Mouse (Mus musculus) limb, embryonic 13.5 days (tissue): ENCODE measurements around the gene Rptor. TPM values are rescaled to one million over a fixed set of nuclear protein-coding genes. Genes with fewer than 3 reads are reported as not detected.
A peak's percentile ranks its signal among the peaks of the same experiment; 100 is the strongest.

Experiments
- ATAC-seq: fragments of 200-750 bp; cut with Nextera tagmentation; 2 replicates; pipeline ENCODE4 v1.8.0; 2017; ENCODE audit warnings: low read depth, moderate number of reproducible peaks, moderate TSS enrichment; ENCODE audit not compliant: low FRiP score
- H3K27ac ChIP-seq: fragments of 300-500 bp; sonication (generic); 2 replicates; pipeline ENCODE4 v1.5.1; 2015; ENCODE audit warnings: inconsistent platforms, mild to moderate bottlenecking, moderate library complexity
- H3K27me3 ChIP-seq: fragments of 300-500 bp; sonication (generic); 2 replicates; pipeline ENCODE4 v1.6.1; 2015; ENCODE audit warnings: mild to moderate bottlenecking, inconsistent platforms
- H3K36me3 ChIP-seq: fragments of 300-500 bp; sonication (generic); 2 replicates; pipeline ENCODE4 v1.6.1; 2015; ENCODE audit warnings: inconsistent platforms, mild to moderate bottlenecking, moderate library complexity
- H3K4me1 ChIP-seq: fragments of 300-500 bp; sonication (generic); 2 replicates; pipeline ENCODE4 v1.6.1; 2015; ENCODE audit warnings: inconsistent platforms
- H3K4me2 ChIP-seq: fragments of 300-500 bp; sonication (generic); replicated peaks from 2 replicates; pipeline ENCODE4 v1.6.1; 2015; ENCODE audit warnings: inconsistent platforms, mild to moderate bottlenecking, moderate library complexity
- H3K4me3 ChIP-seq: fragments of 300-500 bp; sonication (generic); 2 replicates; pipeline ENCODE4 v1.5.1; 2015; ENCODE audit warnings: moderate library complexity, mild to moderate bottlenecking, inconsistent platforms
- H3K9ac ChIP-seq: fragments of 300-500 bp; sonication (generic); 2 replicates; pipeline ENCODE4 v1.6.1; 2015; ENCODE audit warnings: mild to moderate bottlenecking, inconsistent platforms
- H3K9me3 ChIP-seq: fragments of 300-500 bp; sonication (generic); 2 replicates; pipeline ENCODE4 v1.6.1; 2016; ENCODE audit warnings: inconsistent platforms
- WGBS: fragments of 180-500 bp; shearing (Covaris S2); methylation state at CpG from one replicate; pipeline ENCODE4 v1.1.7; 2015; 5-methylcytosine and 5-hydroxymethylcytosine counted together
- polyA plus RNA-seq: library from polyadenylated mRNA; unstranded; fragments of >200 nt; fragmentation: Nextera tagmentation; extraction: Ambion mirVana; gene quantifications from 2 replicates; pipeline ENCODE4 v1.2.1, GENCODE M21; 2015

Gene Rptor
- polyA plus RNA-seq, 1 experiment from 2014 or later = 11.2 TPM

DNA sequence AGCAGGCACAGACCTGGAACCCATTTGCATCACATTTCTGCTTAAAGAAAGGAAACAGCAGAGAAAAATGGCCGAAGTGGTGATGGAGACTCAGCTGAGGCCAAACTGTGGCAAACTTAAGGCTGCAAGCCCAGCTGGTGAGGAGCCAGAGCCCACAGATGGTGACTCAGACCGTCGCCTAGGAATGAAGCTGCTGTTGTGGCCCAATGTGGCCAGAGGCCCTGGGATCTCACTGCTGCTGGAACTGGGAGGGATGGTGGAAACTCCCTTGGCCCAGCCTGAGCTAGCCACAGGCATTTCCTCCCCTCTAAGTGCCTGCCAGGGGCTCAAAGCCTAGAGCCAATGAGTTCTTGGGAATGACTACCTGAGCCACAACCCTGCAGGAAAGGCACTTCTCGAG, 330.4 kb downstream of the Rptor start:
- 53% methylated on average over 4 of the region's 4 CpGs for WGBS
- ATAC-seq = no peak

DNA sequence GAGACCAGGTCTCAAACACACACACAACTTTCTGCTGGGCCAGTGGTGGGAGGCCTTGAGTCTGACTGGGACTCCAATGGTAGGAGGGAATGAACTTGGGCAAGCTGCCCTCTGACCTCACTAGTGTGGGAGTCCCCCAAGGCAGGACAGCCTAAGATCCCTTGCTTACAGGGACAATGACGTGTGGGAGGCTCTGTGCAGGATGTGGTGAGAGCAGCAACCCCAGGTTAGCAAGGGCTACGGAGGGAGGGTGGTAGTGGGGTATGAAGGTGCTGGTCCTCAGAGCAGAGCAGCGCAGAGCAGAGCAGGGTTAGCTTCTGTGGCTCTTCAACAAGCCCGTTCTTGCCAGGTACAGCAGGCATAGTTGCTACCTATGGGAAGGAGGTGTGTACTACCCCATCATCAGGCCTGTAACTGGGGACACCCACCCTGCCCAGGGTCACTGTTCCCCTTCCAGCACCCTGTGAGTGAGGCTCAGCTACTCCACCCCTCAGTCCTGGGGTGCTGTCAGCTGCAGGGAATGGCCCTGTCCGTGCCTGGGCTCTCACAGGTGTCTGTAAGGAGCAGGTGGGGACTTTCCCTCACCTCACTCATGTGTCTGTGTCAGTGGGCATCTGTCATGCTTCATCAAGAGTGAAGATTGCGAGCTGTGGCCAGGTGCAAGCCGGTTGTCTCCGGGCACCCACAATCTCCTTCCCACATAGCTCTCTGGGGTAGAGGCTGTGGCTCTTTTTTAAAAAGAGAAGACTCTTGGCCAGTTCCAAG, 331.3 kb downstream of the Rptor start:
- no peak overlapping the region for H3K4me2 ChIP-seq
- H3K4me1 ChIP-seq = peaks cover 57% of the 10 kb centered on the region
- no peaks in the 10 kb centered on the region for H3K36me3 ChIP-seq
- H3K9me3 ChIP-seq = peaks cover 4% of the 10 kb centered on the region; the same call in 1 of the 2 replicates
- no peak overlapping the region for H3K27ac ChIP-seq
- H3K4me3 ChIP-seq = no peak overlapping the region
- no peak for ATAC-seq
- 78% methylated on average over 8 of the region's 8 CpGs for WGBS
- H3K27me3 ChIP-seq = no peaks in the 10 kb centered on the region
- no peak overlapping the region for H3K9ac ChIP-seq

More for the DNA sequence above, 330.4 kb downstream of the Rptor start:
- Histone ChIP-seq H3K9ac (no peak overlapping the region), H3K36me3 (no peaks in the 10 kb centered on the region), H3K4me1 (peaks cover 48% of the 10 kb centered on the region), H3K4me2 (no peak overlapping the region), H3K4me3 (no peak overlapping the region), H3K27me3 (no peaks in the 10 kb centered on the region), H3K9me3 (peaks cover 4% of the 10 kb centered on the region; the same call in 1 of the 2 replicates), H3K27ac (peak overlapping the region; percentile 53; the same call in 1 of the 2 replicates)

DNA sequence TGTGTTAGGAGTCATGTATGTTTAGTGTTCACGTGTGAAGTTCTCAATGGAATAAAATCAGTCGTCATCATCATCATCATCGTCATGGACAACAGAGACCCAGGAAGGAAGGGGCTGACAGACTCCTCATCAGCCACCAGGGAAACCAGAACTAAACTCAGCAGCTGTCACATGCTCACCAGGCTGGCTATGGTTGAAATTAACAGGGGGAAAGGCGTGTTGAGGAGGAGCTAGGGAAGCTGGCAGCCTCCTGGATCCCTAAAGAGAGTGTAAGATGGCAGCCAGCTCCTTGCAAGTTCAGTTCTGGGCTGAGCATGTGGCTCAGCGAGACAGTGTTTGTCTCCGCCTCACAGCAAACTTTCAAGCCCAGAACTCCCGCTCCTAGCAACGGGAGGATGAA, 332.1 kb downstream of the Rptor start:
- ATAC-seq = no peak
- no peak overlapping the region for H3K9ac ChIP-seq
- H3K27ac ChIP-seq = no peak overlapping the region
- WGBS = 77% methylated on average over 8 of the region's 8 CpGs
- no peak overlapping the region for H3K4me2 ChIP-seq
- peaks cover 4% of the 10 kb centered on the region; the same call in 1 of the 2 replicates for H3K9me3 ChIP-seq
- H3K4me1 ChIP-seq = peaks cover 64% of the 10 kb centered on the region
- H3K4me3 ChIP-seq = no peak overlapping the region
- H3K27me3 ChIP-seq = no peaks in the 10 kb centered on the region
- no peaks in the 10 kb centered on the region for H3K36me3 ChIP-seq

DNA sequence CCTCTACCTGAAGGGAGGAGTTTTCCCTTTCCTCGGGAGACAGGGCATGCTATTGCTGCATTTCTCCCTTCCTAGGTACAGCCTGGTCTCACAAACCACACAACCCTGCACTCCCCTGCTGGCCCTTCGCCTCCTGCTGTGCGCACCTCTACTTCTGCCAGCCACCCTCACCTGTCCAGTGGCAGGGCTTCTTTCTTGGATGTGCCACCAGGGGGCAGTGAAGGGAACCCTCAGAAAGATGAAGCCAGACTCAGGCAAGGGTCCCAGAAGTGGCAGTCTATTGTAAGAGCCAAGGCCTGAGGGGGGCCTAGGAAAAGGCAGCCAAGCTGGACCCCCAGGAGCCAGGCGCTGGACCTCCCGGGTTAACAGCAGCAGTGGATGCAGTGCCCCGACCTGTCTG, 332.8 kb downstream of the Rptor start:
- Histone ChIP-seq H3K4me3 (no peak overlapping the region), H3K4me2 (no peak overlapping the region), H3K27ac (no peak overlapping the region), H3K36me3 (no peaks in the 10 kb centered on the region), H3K4me1 (peaks cover 71% of the 10 kb centered on the region), H3K9ac (no peak overlapping the region), H3K27me3 (no peaks in the 10 kb centered on the region), H3K9me3 (peaks cover 4% of the 10 kb centered on the region; the same call in 1 of the 2 replicates)
- no peak for ATAC-seq
- 22% methylated on average over 6 of the region's 6 CpGs for WGBS

DNA sequence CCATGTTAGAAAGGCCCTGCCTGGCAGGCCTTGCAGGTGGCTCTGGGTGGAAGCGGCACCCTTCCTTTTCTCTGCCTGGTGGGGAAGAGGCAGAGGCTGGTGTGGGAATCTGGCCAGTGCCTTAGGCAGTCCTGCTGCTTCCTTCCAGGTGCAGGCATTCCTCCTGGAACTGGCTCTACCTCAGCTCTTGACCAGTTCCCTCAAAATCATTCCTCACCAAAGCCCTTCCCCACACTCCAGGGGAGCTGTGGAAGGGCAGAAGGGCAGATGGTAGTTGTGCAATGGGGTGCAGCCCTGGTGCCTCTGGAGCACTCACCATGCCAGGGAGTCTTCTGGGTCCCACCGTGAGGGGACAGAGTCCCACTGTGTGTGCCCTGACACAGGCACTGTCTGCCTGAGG, 333.8 kb downstream of the Rptor start:
- H3K4me1 ChIP-seq = peaks cover 79% of the 10 kb centered on the region
- no peaks in the 10 kb centered on the region for H3K36me3 ChIP-seq
- ATAC-seq = no peak
- H3K27ac ChIP-seq = peak overlapping the region; percentile 74
- WGBS = 83% methylated on average over 2 of the region's 2 CpGs
- no peak overlapping the region; the same call in 1 of the 2 replicates for H3K9ac ChIP-seq
- peak overlapping the region; percentile 16; the same call in 1 of the 2 replicates for H3K4me2 ChIP-seq
- H3K4me3 ChIP-seq = no peak overlapping the region
- peaks cover 6% of the 10 kb centered on the region; the same call in 1 of the 2 replicates for H3K27me3 ChIP-seq
- H3K9me3 ChIP-seq = no peaks in the 10 kb centered on the region

DNA sequence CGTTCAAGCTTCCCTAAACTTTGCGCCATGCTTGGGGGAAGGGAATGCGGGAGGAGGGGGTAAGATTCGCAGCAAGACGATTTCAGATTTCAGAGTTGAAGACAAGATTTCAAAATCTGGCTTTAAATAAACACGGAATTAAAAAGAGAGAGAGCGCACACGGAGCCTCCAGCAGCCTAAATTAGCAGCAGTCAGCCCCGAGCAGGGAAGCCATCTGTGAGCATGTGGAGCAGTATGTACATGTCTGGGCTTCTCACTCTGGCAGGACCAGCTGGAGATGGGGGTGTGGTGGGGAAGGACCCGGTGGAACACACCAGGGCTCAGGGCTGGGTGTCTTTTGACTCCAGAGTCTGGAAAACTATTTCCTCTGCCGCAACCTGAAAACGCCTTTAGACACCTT, 334.5 kb downstream of the Rptor start:
- ATAC-seq = no peak
- H3K9me3 ChIP-seq = no peaks in the 10 kb centered on the region
- no peaks in the 10 kb centered on the region for H3K36me3 ChIP-seq
- peaks cover 6% of the 10 kb centered on the region; the same call in 1 of the 2 replicates for H3K27me3 ChIP-seq
- H3K4me1 ChIP-seq = peaks cover 84% of the 10 kb centered on the region
- no peak overlapping the region for H3K9ac ChIP-seq
- H3K4me2 ChIP-seq = peak overlapping the region; percentile 16; the same call in 1 of the 2 replicates
- H3K4me3 ChIP-seq = no peak overlapping the region
- peak overlapping the region; percentile 74; the same call in 1 of the 2 replicates for H3K27ac ChIP-seq
- 41% methylated on average over 12 of the region's 12 CpGs for WGBS

DNA sequence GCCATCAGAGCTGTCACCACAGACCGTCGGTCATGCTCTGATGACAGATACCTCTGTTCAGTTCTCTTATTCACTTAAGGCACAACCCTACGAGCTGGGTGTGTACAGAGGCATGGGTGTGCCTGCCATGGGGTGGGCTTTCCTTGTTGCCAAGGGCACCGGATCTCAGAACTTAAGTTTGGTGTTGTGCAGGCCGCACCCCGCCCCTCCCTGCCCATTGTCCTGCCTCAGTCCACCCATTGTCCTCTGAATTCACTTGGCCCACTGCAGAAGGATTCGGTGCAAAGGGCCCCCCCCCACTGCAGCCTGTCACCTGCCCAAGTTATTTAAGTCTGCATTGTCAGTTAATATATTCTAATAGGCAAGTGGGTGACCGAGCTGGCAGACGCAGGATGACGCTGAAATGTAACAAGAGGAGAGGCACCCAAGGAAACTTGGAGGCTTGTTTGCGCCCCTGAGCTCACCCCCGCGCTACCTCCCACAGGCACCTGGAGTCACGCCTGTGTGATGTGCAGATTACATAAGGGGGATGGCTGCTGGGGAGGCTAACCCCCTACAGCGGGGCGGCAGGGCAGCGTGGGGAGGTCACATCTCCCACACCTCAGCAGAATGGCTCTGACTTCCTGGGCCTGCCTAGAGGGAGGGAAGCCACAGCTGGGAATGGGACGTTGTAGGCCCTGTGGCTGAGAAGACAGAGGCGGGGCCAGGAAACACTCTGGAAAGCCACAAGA, 335.2 kb downstream of the Rptor start:
- peak overlapping the region; percentile 51; the same call in 1 of the 2 replicates for H3K9ac ChIP-seq
- H3K27me3 ChIP-seq = peaks cover 6% of the 10 kb centered on the region; the same call in 1 of the 2 replicates
- WGBS = 57% methylated on average over 19 of the region's 19 CpGs
- no peaks in the 10 kb centered on the region for H3K9me3 ChIP-seq
- H3K27ac ChIP-seq = no peak overlapping the region; the same call in 1 of the 2 replicates
- ATAC-seq = no peak
- H3K4me2 ChIP-seq = peak overlapping the region; percentile 14; the same call in 1 of the 2 replicates
- H3K4me3 ChIP-seq = no peak overlapping the region
- peaks cover 77% of the 10 kb centered on the region for H3K4me1 ChIP-seq
- no peaks in the 10 kb centered on the region for H3K36me3 ChIP-seq

DNA sequence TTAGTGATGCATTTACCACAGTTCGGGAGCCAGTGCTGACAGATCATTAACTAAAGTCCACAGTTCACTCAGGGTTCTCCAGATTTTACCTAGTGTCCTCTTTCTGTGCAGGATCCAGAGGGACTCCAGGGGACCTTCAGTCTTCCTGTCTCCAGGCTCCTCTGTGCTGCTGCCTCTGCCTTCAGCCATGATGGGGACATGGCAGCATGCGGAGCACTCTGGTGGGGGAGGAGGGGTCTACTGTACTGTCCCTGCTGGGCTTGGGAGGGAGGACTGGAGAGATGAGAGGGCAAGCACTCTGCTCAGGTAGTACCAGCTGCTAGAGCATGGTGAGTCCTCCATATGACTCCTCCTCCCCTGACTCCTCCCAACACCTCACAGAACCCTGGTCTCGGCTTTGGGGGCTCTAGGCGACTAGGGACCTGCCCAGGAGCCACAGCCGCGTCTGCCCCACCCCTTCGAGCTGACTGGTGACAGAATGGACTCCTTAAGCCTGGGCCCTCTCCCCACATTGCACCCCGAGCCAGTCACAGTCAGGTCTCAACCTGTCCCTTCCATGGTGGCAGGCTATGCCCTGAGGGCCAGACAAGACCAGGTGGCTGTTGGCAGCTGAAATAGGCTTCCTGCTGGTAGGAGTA, 336.5 kb downstream of the Rptor start:
- peaks cover 75% of the 10 kb centered on the region for H3K4me1 ChIP-seq
- WGBS = 33% methylated on average over 8 of the region's 8 CpGs
- no peak overlapping the region for H3K27ac ChIP-seq

DNA sequence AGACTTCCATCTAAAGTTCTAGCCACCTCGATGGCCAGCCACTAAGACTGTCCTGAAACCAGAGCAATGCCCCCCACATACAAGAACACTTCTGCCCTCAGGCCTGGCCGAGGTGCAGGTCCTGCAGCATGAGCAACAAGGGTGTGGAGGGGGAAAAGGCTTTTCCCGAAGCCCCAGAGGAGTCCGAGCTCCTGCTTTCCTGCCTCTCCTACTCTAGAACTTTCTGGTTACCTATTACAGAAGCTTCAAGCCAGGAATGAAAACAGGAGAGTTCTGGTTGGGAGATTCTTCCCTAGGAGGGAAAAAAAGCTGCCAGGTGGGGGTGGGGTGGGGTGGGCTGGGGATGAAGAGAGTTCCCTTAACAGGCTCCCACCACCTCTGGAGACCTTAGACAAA, 337.0 kb downstream of the Rptor start:
- peaks cover 80% of the 10 kb centered on the region for H3K4me1 ChIP-seq
- H3K9ac ChIP-seq = peak overlapping the region; percentile 25; the same call in 1 of the 2 replicates
- no peak overlapping the region for H3K4me3 ChIP-seq
- H3K9me3 ChIP-seq = no peaks in the 10 kb centered on the region
- peak overlapping the region; percentile 14; the same call in 1 of the 2 replicates for H3K4me2 ChIP-seq
- 40% methylated on average over 4 of the region's 4 CpGs for WGBS
- no peak overlapping the region for H3K27ac ChIP-seq
- ATAC-seq = no peak
- H3K36me3 ChIP-seq = no peaks in the 10 kb centered on the region
- peaks cover 6% of the 10 kb centered on the region; the same call in 1 of the 2 replicates for H3K27me3 ChIP-seq

More for the DNA sequence above, 336.5 kb downstream of the Rptor start:
- Histone ChIP-seq H3K4me3 (no peak overlapping the region), H3K9me3 (no peaks in the 10 kb centered on the region), H3K4me2 (peak overlapping the region; percentile 14; the same call in 1 of the 2 replicates), H3K9ac (peak overlapping the region; percentile 51), H3K36me3 (no peaks in the 10 kb centered on the region), H3K27me3 (peaks cover 6% of the 10 kb centered on the region; the same call in 1 of the 2 replicates)
- no peak for ATAC-seq

DNA sequence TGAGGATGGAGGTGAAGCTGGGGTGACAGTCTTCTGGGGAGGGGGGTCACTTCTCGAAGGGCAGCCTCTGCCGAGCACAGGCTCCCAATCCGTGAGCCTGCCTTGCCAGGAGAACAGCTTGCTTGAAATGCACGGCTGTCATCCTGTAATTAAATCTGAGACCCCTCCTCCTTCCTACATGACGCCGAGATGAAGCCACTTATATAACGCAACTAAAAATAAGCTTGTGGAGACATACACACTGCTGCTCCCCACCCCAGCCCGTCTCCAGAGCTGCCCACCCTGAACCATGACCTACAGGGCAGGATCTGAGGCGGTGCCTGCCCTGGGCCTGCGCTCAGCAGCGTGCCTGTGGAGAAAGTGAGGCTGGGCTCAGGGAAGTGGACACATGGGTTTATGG, 337.4 kb downstream of the Rptor start:
- Histone ChIP-seq H3K36me3 (no peaks in the 10 kb centered on the region), H3K4me3 (no peak overlapping the region), H3K4me1 (peaks cover 84% of the 10 kb centered on the region), H3K9me3 (no peaks in the 10 kb centered on the region), H3K27ac (no peak overlapping the region), H3K9ac (peak overlapping the region; percentile 25; the same call in 1 of the 2 replicates), H3K27me3 (peaks cover 6% of the 10 kb centered on the region; the same call in 1 of the 2 replicates), H3K4me2 (0 out of 2 replicates have a peak overlapping the region, but pooled peaks have one; percentile 9)
- ATAC-seq = no peak
- 60% methylated on average over 11 of the region's 11 CpGs for WGBS

DNA sequence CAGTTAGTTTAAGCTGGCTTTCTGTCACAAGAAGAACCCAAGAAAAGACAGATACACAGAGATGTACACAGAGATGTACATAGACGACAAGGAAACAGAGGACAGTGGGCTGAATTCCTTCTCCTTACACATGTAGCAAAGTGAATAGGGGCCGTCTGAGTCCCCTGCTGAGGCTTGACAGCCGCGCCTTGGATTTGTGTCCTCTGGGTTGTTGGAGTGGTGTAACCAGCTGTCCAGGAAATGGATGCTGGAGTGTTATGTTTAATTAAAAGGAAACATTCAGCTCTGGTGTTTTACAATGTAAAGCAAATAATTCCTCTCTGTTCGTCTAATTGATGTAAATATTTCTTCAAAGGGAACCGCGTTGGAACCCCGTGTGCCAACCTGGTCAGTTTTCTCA, 339.1 kb downstream of the Rptor start:
- Histone ChIP-seq H3K27me3 (peaks cover 6% of the 10 kb centered on the region; the same call in 1 of the 2 replicates), H3K36me3 (no peaks in the 10 kb centered on the region), H3K4me1 (peaks cover 74% of the 10 kb centered on the region), H3K27ac (no peak overlapping the region), H3K9me3 (no peaks in the 10 kb centered on the region), H3K4me2 (peak overlapping the region; percentile 72), H3K9ac (peak overlapping the region; percentile 75), H3K4me3 (peak overlapping the region; percentile 79)
- no peak for ATAC-seq
- 7% methylated on average over 8 of the region's 8 CpGs for WGBS
